Mouse (Mus musculus) c-Kit-positive CD71-positive TER-119-negative erythroid progenitor cells, embryonic 14.5 days (primary cell): ENCODE measurements around the gene Nfix.

Experiments
- DNase-seq: peaks from one replicate; pipeline ENCODE4 v3.0.0-alpha.2; 2013; ENCODE audit warnings: low read depth

The Nfix gene

GRCm38 (mm10) chr8:84781686-84782505, 18.2 kb downstream of the Nfix start:
- DNase-seq = no peak

- no peak for DNase-seq
Observed at GRCm38 (mm10) chr8:84780949-84781680, 19.0 kb downstream of the Nfix start.

GRCm38 (mm10) chr8:84780225-84780555, 20.0 kb downstream of the Nfix start:
- no peak for DNase-seq

- DNase-seq = no peak
Observed at GRCm38 (mm10) chr8:84779519-84780224, 20.5 kb downstream of the Nfix start.

GRCm38 (mm10) chr8:84778638-84779380, 21.3 kb downstream of the Nfix start:
- no peak for DNase-seq

GRCm38 (mm10) chr8:84777899-84778637, 22.1 kb downstream of the Nfix start:
- no peak for DNase-seq

GRCm38 (mm10) chr8:84776569-84776968, 23.6 kb downstream of the Nfix start:
- no peak for DNase-seq

- no peak for DNase-seq
Observed at GRCm38 (mm10) chr8:84775621-84776113, 24.5 kb downstream of the Nfix start.

GRCm38 (mm10) chr8:84775105-84775591, 25.0 kb downstream of the Nfix start:
- no peak for DNase-seq

- no peak for DNase-seq
Observed at GRCm38 (mm10) chr8:84774473-84774911, 25.7 kb downstream of the Nfix start.

- DNase-seq = no peak
Observed at GRCm38 (mm10) chr8:84773833-84774232, 26.3 kb downstream of the Nfix start.

- DNase-seq = no peak
Observed at GRCm38 (mm10) chr8:84773304-84773703, 26.8 kb downstream of the Nfix start.

- no peak for DNase-seq
Observed at GRCm38 (mm10) chr8:84772628-84773027, 27.5 kb downstream of the Nfix start.

- no peak for DNase-seq
Observed at GRCm38 (mm10) chr8:84771941-84772378, 28.2 kb downstream of the Nfix start.

- no peak for DNase-seq
Observed at GRCm38 (mm10) chr8:84771000-84771687, 29.0 kb downstream of the Nfix start.

- DNase-seq = no peak
Observed at GRCm38 (mm10) chr8:84770100-84770953, 29.8 kb downstream of the Nfix start.

GRCm38 (mm10) chr8:84769324-84769723, 30.8 kb downstream of the Nfix start:
- DNase-seq = no peak

- DNase-seq = no peak
Observed at GRCm38 (mm10) chr8:84768343-84769095, 31.6 kb downstream of the Nfix start.

GRCm38 (mm10) chr8:84767221-84767620, 32.9 kb downstream of the Nfix start:
- DNase-seq = no peak
